Mouse (Mus musculus): ENCODE measurements around the gene Ppp6r2. TPM values are rescaled to one million over a fixed set of nuclear protein-coding genes. Genes with fewer than 3 reads are reported as not detected.

Gene Ppp6r2
- polyA plus RNA-seq, 1 experiment from 2014 or later = 88.6 TPM

GRCm38 (mm10) chr15:89214953-89215352 is 3.6 kb downstream of the Ppp6r2 start:
- Histone ChIP-seq H3K27me3 (ENCODE audit: control insufficient read depth, insufficient read depth, low read length) (no peaks in the 10 kb centered on the region), H3K27ac (replicated peaks; ENCODE audit: low read depth, low read length) (no peak overlapping the region), H3K36me3 (ENCODE audit: control insufficient read depth, insufficient read depth, low read length) (peaks cover 16% of the 10 kb centered on the region), H3K4me2 (ENCODE audit: low read length) (no peak overlapping the region), H3K4me3 (replicated peaks; ENCODE audit: low read depth, low read length) (no peak overlapping the region), H3K4me1 (ENCODE audit: control insufficient read depth, insufficient read depth, low read length) (peaks cover 25% of the 10 kb centered on the region), H3K9ac (replicated peaks; ENCODE audit: low read length) (no peak overlapping the region), H3K9me3 (ENCODE audit: control insufficient read depth, low read length) (no peaks in the 10 kb centered on the region)
- 97% methylated on average over 3 of the region's 3 CpGs for WGBS
- ATAC-seq (ENCODE audit: low FRiP score, low TSS enrichment) (no peak), DNase-seq (no peak)

- Histone ChIP-seq H3K9ac (replicated peaks; ENCODE audit: low read length) (no peak overlapping the region), H3K4me3 (replicated peaks; ENCODE audit: low read depth, low read length) (no peak overlapping the region), H3K9me3 (ENCODE audit: control insufficient read depth, low read length) (no peaks in the 10 kb centered on the region), H3K36me3 (ENCODE audit: control insufficient read depth, insufficient read depth, low read length) (peaks cover 16% of the 10 kb centered on the region), H3K4me2 (ENCODE audit: low read length) (no peak overlapping the region), H3K27me3 (ENCODE audit: control insufficient read depth, insufficient read depth, low read length) (no peaks in the 10 kb centered on the region), H3K4me1 (ENCODE audit: control insufficient read depth, insufficient read depth, low read length) (peaks cover 25% of the 10 kb centered on the region), H3K27ac (replicated peaks; ENCODE audit: low read depth, low read length) (no peak overlapping the region)
- ATAC-seq (ENCODE audit: low FRiP score, low TSS enrichment) (no peak), DNase-seq (no peak)
- WGBS = 86% methylated on average over 2 of the region's 2 CpGs
These were observed 4.4 kb downstream of the Ppp6r2 start for GRCm38 (mm10) chr15:89215611-89216233.

- no peak overlapping the region for H3K9ac ChIP-seq (replicated peaks; ENCODE audit: low read length)
- peaks cover 7% of the 10 kb centered on the region for H3K36me3 ChIP-seq (ENCODE audit: control insufficient read depth, insufficient read depth, low read length)
- H3K4me3 ChIP-seq (replicated peaks; ENCODE audit: low read depth, low read length) = no peak overlapping the region
- no peaks in the 10 kb centered on the region for H3K9me3 ChIP-seq (ENCODE audit: control insufficient read depth, low read length)
- H3K4me1 ChIP-seq (ENCODE audit: control insufficient read depth, insufficient read depth, low read length) = no peaks in the 10 kb centered on the region
- no peak overlapping the region for H3K4me2 ChIP-seq (ENCODE audit: low read length)
- WGBS = 36% methylated on average over 2 of the region's 2 CpGs
- DNase-seq (peak; percentile 38), ATAC-seq (ENCODE audit: low FRiP score, low TSS enrichment) (no peak)
- H3K27me3 ChIP-seq (ENCODE audit: control insufficient read depth, insufficient read depth, low read length) = no peaks in the 10 kb centered on the region
- no peak overlapping the region for H3K27ac ChIP-seq (replicated peaks; ENCODE audit: low read depth, low read length)
These were observed 22.2 kb downstream of the Ppp6r2 start for GRCm38 (mm10) chr15:89233586-89233985.

- Histone ChIP-seq H3K4me2 (ENCODE audit: low read length) (no peak overlapping the region), H3K27ac (replicated peaks; ENCODE audit: low read depth, low read length) (no peak overlapping the region), H3K9me3 (ENCODE audit: control insufficient read depth, low read length) (no peaks in the 10 kb centered on the region), H3K9ac (replicated peaks; ENCODE audit: low read length) (no peak overlapping the region), H3K4me1 (ENCODE audit: control insufficient read depth, insufficient read depth, low read length) (no peaks in the 10 kb centered on the region), H3K36me3 (ENCODE audit: control insufficient read depth, insufficient read depth, low read length) (peaks cover 7% of the 10 kb centered on the region), H3K27me3 (ENCODE audit: control insufficient read depth, insufficient read depth, low read length) (no peaks in the 10 kb centered on the region), H3K4me3 (replicated peaks; ENCODE audit: low read depth, low read length) (no peak overlapping the region)
- no peak for ATAC-seq (ENCODE audit: low FRiP score, low TSS enrichment)
- WGBS = 93% methylated on average over 4 of the region's 4 CpGs
- no peak for DNase-seq
These were observed 22.7 kb downstream of the Ppp6r2 start for GRCm38 (mm10) chr15:89234052-89234451.

GRCm38 (mm10) chr15:89239751-89240392 is 28.5 kb downstream of the Ppp6r2 start:
- DNase-seq (no peak), ATAC-seq (ENCODE audit: low FRiP score, low TSS enrichment) (no peak)
- Histone ChIP-seq H3K9ac (replicated peaks; ENCODE audit: low read length) (no peak overlapping the region), H3K4me3 (replicated peaks; ENCODE audit: low read depth, low read length) (no peak overlapping the region), H3K9me3 (ENCODE audit: control insufficient read depth, low read length) (no peaks in the 10 kb centered on the region), H3K27me3 (ENCODE audit: control insufficient read depth, insufficient read depth, low read length) (no peaks in the 10 kb centered on the region), H3K27ac (replicated peaks; ENCODE audit: low read depth, low read length) (no peak overlapping the region), H3K4me1 (ENCODE audit: control insufficient read depth, insufficient read depth, low read length) (no peaks in the 10 kb centered on the region), H3K4me2 (ENCODE audit: low read length) (no peak overlapping the region), H3K36me3 (ENCODE audit: control insufficient read depth, insufficient read depth, low read length) (peaks cover 30% of the 10 kb centered on the region)
- WGBS = 66% methylated on average over 3 of the region's 3 CpGs

- H3K4me1 ChIP-seq (ENCODE audit: control insufficient read depth, insufficient read depth, low read length) = no peaks in the 10 kb centered on the region
- H3K36me3 ChIP-seq (ENCODE audit: control insufficient read depth, insufficient read depth, low read length) = peaks cover 40% of the 10 kb centered on the region
- H3K4me3 ChIP-seq (replicated peaks; ENCODE audit: low read depth, low read length) = no peak overlapping the region
- no peak overlapping the region for H3K9ac ChIP-seq (replicated peaks; ENCODE audit: low read length)
- WGBS = 76% methylated on average over 2 of the region's 2 CpGs
- H3K9me3 ChIP-seq (ENCODE audit: control insufficient read depth, low read length) = no peaks in the 10 kb centered on the region
- no peak overlapping the region for H3K27ac ChIP-seq (replicated peaks; ENCODE audit: low read depth, low read length)
- DNase-seq (no peak), ATAC-seq (ENCODE audit: low FRiP score, low TSS enrichment) (no peak)
- H3K27me3 ChIP-seq (ENCODE audit: control insufficient read depth, insufficient read depth, low read length) = no peaks in the 10 kb centered on the region
- H3K4me2 ChIP-seq (ENCODE audit: low read length) = no peak overlapping the region
These were observed 29.7 kb downstream of the Ppp6r2 start for GRCm38 (mm10) chr15:89241025-89241424.

- no peak for ATAC-seq (ENCODE audit: low FRiP score, low TSS enrichment)
- H3K27me3 ChIP-seq (ENCODE audit: control insufficient read depth, insufficient read depth, low read length) = no peaks in the 10 kb centered on the region
- H3K4me1 ChIP-seq (ENCODE audit: control insufficient read depth, insufficient read depth, low read length) = no peaks in the 10 kb centered on the region
- 93% methylated on average over 6 of the region's 6 CpGs for WGBS
- H3K36me3 ChIP-seq (ENCODE audit: control insufficient read depth, insufficient read depth, low read length) = peaks cover 49% of the 10 kb centered on the region
- no peak overlapping the region for H3K9ac ChIP-seq (replicated peaks; ENCODE audit: low read length)
- no peaks in the 10 kb centered on the region for H3K9me3 ChIP-seq (ENCODE audit: control insufficient read depth, low read length)
- no peak overlapping the region for H3K4me2 ChIP-seq (ENCODE audit: low read length)
- no peak for DNase-seq
- H3K27ac ChIP-seq (replicated peaks; ENCODE audit: low read depth, low read length) = no peak overlapping the region
- H3K4me3 ChIP-seq (replicated peaks; ENCODE audit: low read depth, low read length) = no peak overlapping the region
These were observed 37.7 kb downstream of the Ppp6r2 start for GRCm38 (mm10) chr15:89249063-89249462.

- H3K36me3 ChIP-seq (ENCODE audit: control insufficient read depth, insufficient read depth, low read length) = peaks cover 81% of the 10 kb centered on the region
- H3K4me1 ChIP-seq (ENCODE audit: control insufficient read depth, insufficient read depth, low read length) = peaks cover 6% of the 10 kb centered on the region; the same call in 1 of the 2 replicates
- WGBS = 5% methylated on average over 4 of the region's 4 CpGs
- H3K27me3 ChIP-seq (ENCODE audit: control insufficient read depth, insufficient read depth, low read length) = no peaks in the 10 kb centered on the region
- no peak overlapping the region for H3K4me3 ChIP-seq (replicated peaks; ENCODE audit: low read depth, low read length)
- peak; percentile 33 for DNase-seq
- H3K9ac ChIP-seq (replicated peaks; ENCODE audit: low read length) = no peak overlapping the region
- H3K27ac ChIP-seq (replicated peaks; ENCODE audit: low read depth, low read length) = peak overlapping the region; percentile 47; the same call in 1 of the 2 replicates
- H3K4me2 ChIP-seq (ENCODE audit: low read length) = no peak overlapping the region
- no peaks in the 10 kb centered on the region for H3K9me3 ChIP-seq (ENCODE audit: control insufficient read depth, low read length)
- no peak for ATAC-seq (ENCODE audit: low FRiP score, low TSS enrichment)
These were observed 44.0 kb downstream of the Ppp6r2 start for GRCm38 (mm10) chr15:89255330-89255729.

- H3K4me2 ChIP-seq (ENCODE audit: low read length) = no peak overlapping the region
- 97% methylated on average over 5 of the region's 5 CpGs for WGBS
- peaks cover 6% of the 10 kb centered on the region; the same call in 1 of the 2 replicates for H3K4me1 ChIP-seq (ENCODE audit: control insufficient read depth, insufficient read depth, low read length)
- H3K27me3 ChIP-seq (ENCODE audit: control insufficient read depth, insufficient read depth, low read length) = no peaks in the 10 kb centered on the region
- H3K4me3 ChIP-seq (replicated peaks; ENCODE audit: low read depth, low read length) = no peak overlapping the region
- no peaks in the 10 kb centered on the region for H3K9me3 ChIP-seq (ENCODE audit: control insufficient read depth, low read length)
- H3K27ac ChIP-seq (replicated peaks; ENCODE audit: low read depth, low read length) = no peak overlapping the region
- ATAC-seq (ENCODE audit: low FRiP score, low TSS enrichment) = no peak
- no peak for DNase-seq
- no peak overlapping the region for H3K9ac ChIP-seq (replicated peaks; ENCODE audit: low read length)
- H3K36me3 ChIP-seq (ENCODE audit: control insufficient read depth, insufficient read depth, low read length) = peaks cover 81% of the 10 kb centered on the region
These were observed 47.6 kb downstream of the Ppp6r2 start for GRCm38 (mm10) chr15:89258997-89259396.
